Mouse (Mus musculus): ENCODE data around the gene Nagk. TPM values are rescaled to one million over a fixed set of nuclear protein-coding genes. Genes with fewer than 3 reads are reported as not detected.
A peak's percentile ranks its signal among the peaks of the same experiment; 100 is the strongest.
"Not testable (repeated sequence)": the region's sequence is repeated elsewhere in the genome, so short reads cannot be mapped to it uniquely, and the experiment has no call there.

Nagk gene
- total and polyA plus RNA-seq, 2 experiments from 2014 or later: 70.0 to 92.0 TPM

- no peak for TF ChIP-seq CTCF (IDR thresholded peaks at IDR 0.05; ENCODE audit: low read depth)
- Histone ChIP-seq H3K4me3 (ENCODE audit: low read length) (no peak overlapping the region), H3K9me3 (ENCODE audit: low read length) (no peaks in the 10 kb centered on the region), H3K4me2 (ENCODE audit: low read depth, low read length) (no peak overlapping the region), H3K4me1 (ENCODE audit: insufficient read depth, low read length) (peaks cover 12% of the 10 kb centered on the region; the same call in 1 of the 2 replicates), H3K9ac (replicated peaks; ENCODE audit: low read length) (no peak overlapping the region), H3K36me3 (ENCODE audit: insufficient read depth, low read length) (peaks cover 3% of the 10 kb centered on the region; the same call in 1 of the 2 replicates), H3K27ac (no peak overlapping the region), H3K27me3 (ENCODE audit: insufficient read depth, low read length) (no peaks in the 10 kb centered on the region)
- 84% methylated on average over 7 of the region's 7 CpGs for WGBS
- DNase-seq (ENCODE audit: low spot score): no peak
- no peak for ATAC-seq
These were observed 16.5 kb upstream of the Nagk start for GRCm38 (mm10) chr6:83778306-83778705.

DNA sequence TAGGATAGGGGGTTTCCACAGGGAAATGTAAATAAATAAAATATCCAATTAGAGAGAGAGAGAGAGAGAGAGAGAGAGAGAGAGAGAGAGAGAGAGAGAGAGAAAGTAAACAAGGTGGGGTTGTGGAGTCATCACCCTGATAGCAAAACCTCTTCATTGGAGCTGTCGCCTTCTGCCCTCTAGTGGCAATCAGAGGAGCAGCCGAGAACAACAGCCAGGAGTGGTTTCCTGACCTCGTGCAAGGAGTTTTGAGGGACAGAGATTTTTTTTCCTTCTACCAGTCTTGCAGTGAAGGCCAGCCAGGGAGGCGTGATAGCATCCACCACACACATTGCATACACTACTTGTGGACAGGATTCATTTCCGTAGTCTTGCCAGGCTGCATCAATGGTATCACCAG is 15.8 kb upstream of the Nagk start:
- TF ChIP-seq CTCF (IDR thresholded peaks at IDR 0.05; ENCODE audit: low read depth): peak; percentile 87
- ATAC-seq: no peak
- Histone ChIP-seq H3K4me1 (ENCODE audit: insufficient read depth, low read length) (peaks cover 7% of the 10 kb centered on the region; the same call in 1 of the 2 replicates), H3K4me3 (ENCODE audit: low read length) (no peak overlapping the region), H3K36me3 (ENCODE audit: insufficient read depth, low read length) (no peaks in the 10 kb centered on the region), H3K27ac (no peak overlapping the region), H3K27me3 (ENCODE audit: insufficient read depth, low read length) (no peaks in the 10 kb centered on the region), H3K4me2 (ENCODE audit: low read depth, low read length) (no peak overlapping the region), H3K9ac (replicated peaks; ENCODE audit: low read length) (no peak overlapping the region), H3K9me3 (ENCODE audit: low read length) (no peaks in the 10 kb centered on the region)
- DNase-seq (ENCODE audit: low spot score): peak; percentile 66
- 4% methylated on average over 5 of the region's 5 CpGs for WGBS

GRCm38 (mm10) chr6:83786426-83786825 is 8.4 kb upstream of the Nagk start:
- H3K27ac ChIP-seq: no peak overlapping the region
- no peak overlapping the region for H3K4me2 ChIP-seq (ENCODE audit: low read depth, low read length)
- no peak for DNase-seq (ENCODE audit: low spot score)
- H3K27me3 ChIP-seq (ENCODE audit: insufficient read depth, low read length): no peaks in the 10 kb centered on the region
- no peak for ATAC-seq
- TF ChIP-seq CTCF (IDR thresholded peaks at IDR 0.05; ENCODE audit: low read depth): no peak
- WGBS: 86% methylated on average over 3 of the region's 3 CpGs
- H3K36me3 ChIP-seq (ENCODE audit: insufficient read depth, low read length): no peaks in the 10 kb centered on the region
- H3K9me3 ChIP-seq (ENCODE audit: low read length): no peaks in the 10 kb centered on the region
- no peak overlapping the region for H3K9ac ChIP-seq (replicated peaks; ENCODE audit: low read length)
- H3K4me3 ChIP-seq (ENCODE audit: low read length): no peak overlapping the region
- no peaks in the 10 kb centered on the region for H3K4me1 ChIP-seq (ENCODE audit: insufficient read depth, low read length)

- Histone ChIP-seq H3K4me2 (ENCODE audit: low read depth, low read length) (no peak overlapping the region), H3K4me1 (ENCODE audit: insufficient read depth, low read length) (no peaks in the 10 kb centered on the region), H3K36me3 (ENCODE audit: insufficient read depth, low read length) (no peaks in the 10 kb centered on the region), H3K9me3 (ENCODE audit: low read length) (no peaks in the 10 kb centered on the region), H3K27ac (no peak overlapping the region), H3K9ac (replicated peaks; ENCODE audit: low read length) (no peak overlapping the region), H3K27me3 (ENCODE audit: insufficient read depth, low read length) (no peaks in the 10 kb centered on the region), H3K4me3 (ENCODE audit: low read length) (no peak overlapping the region)
- ATAC-seq: peak; percentile 46
- 43% methylated on average over 7 of the region's 7 CpGs for WGBS
- no peak for DNase-seq (ENCODE audit: low spot score)
- TF ChIP-seq CTCF (IDR thresholded peaks at IDR 0.05; ENCODE audit: low read depth): no peak
These were observed 6.2 kb upstream of the Nagk start for GRCm38 (mm10) chr6:83788554-83788953.

- not testable (repeated sequence) for H3K27ac ChIP-seq; ATAC-seq; H3K4me2 ChIP-seq (ENCODE audit: low read depth, low read length); H3K36me3 ChIP-seq (ENCODE audit: insufficient read depth, low read length); H3K27me3 ChIP-seq (ENCODE audit: insufficient read depth, low read length); H3K9ac ChIP-seq (replicated peaks; ENCODE audit: low read length); H3K4me3 ChIP-seq (ENCODE audit: low read length); H3K9me3 ChIP-seq (ENCODE audit: low read length); DNase-seq (ENCODE audit: low spot score); H3K4me1 ChIP-seq (ENCODE audit: insufficient read depth, low read length)
- 75% methylated on average over 5 of the region's 5 CpGs for WGBS
These were observed 4.2 kb upstream of the Nagk start for GRCm38 (mm10) chr6:83790533-83790932.

GRCm38 (mm10) chr6:83791251-83791890 is 3.4 kb upstream of the Nagk start:
- WGBS: 68% methylated on average over 4 of the region's 4 CpGs
- Histone ChIP-seq H3K9me3 (ENCODE audit: low read length) (no peaks in the 10 kb centered on the region), H3K4me1 (ENCODE audit: insufficient read depth, low read length) (0 out of 2 replicates have a peak, but pooled peaks cover 2% of the 10 kb centered on the region), H3K4me3 (ENCODE audit: low read length) (no peak overlapping the region), H3K27me3 (ENCODE audit: insufficient read depth, low read length) (no peaks in the 10 kb centered on the region), H3K4me2 (ENCODE audit: low read depth, low read length) (no peak overlapping the region), H3K36me3 (ENCODE audit: insufficient read depth, low read length) (no peaks in the 10 kb centered on the region), H3K9ac (replicated peaks; ENCODE audit: low read length) (no peak overlapping the region), H3K27ac (no peak overlapping the region)
- TF ChIP-seq CTCF (IDR thresholded peaks at IDR 0.05; ENCODE audit: low read depth): no peak
- ATAC-seq: no peak
- no peak for DNase-seq (ENCODE audit: low spot score)

DNA sequence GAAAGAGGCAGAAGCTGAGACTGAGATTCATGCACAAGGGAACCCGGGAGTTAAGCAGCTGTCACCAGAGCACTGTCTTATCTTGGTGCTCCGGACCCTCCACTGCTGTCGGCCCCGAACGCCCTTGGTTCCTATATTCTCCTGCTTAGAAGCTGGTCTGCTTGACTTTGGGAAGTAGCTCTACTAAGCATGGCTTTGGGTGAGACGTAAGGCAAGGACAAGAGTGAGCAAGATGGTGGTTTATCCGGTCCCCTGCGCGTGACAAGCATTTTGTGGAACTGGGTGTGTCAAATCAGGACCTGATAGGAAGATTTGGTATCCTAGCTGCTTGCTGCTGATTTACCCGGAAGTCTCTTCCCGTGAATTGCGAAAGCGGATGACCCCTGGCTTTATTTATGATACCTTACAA is 714 bp downstream of the Nagk start:
- Histone ChIP-seq H3K4me3 (ENCODE audit: low read length) (peak overlapping the region; percentile 81), H3K9me3 (ENCODE audit: low read length) (no peaks in the 10 kb centered on the region), H3K9ac (replicated peaks; ENCODE audit: low read length) (peak overlapping the region; percentile 90), H3K4me2 (ENCODE audit: low read depth, low read length) (peak overlapping the region; percentile 94), H3K27ac (peak overlapping the region; percentile 95), H3K36me3 (ENCODE audit: insufficient read depth, low read length) (peaks cover 6% of the 10 kb centered on the region; the same call in 1 of the 2 replicates), H3K4me1 (ENCODE audit: insufficient read depth, low read length) (peaks cover 9% of the 10 kb centered on the region; the same call in 1 of the 2 replicates), H3K27me3 (ENCODE audit: insufficient read depth, low read length) (no peaks in the 10 kb centered on the region)
- DNase-seq (ENCODE audit: low spot score) (peak; percentile 74), ATAC-seq (peak; percentile 22; the same call in 1 of the 2 replicates)
- 7% methylated on average over 13 of the region's 13 CpGs for WGBS
- TF ChIP-seq CTCF (IDR thresholded peaks at IDR 0.05; ENCODE audit: low read depth): no peak
